Mouse (Mus musculus): ENCODE data around the gene Mmel1.

DNA sequence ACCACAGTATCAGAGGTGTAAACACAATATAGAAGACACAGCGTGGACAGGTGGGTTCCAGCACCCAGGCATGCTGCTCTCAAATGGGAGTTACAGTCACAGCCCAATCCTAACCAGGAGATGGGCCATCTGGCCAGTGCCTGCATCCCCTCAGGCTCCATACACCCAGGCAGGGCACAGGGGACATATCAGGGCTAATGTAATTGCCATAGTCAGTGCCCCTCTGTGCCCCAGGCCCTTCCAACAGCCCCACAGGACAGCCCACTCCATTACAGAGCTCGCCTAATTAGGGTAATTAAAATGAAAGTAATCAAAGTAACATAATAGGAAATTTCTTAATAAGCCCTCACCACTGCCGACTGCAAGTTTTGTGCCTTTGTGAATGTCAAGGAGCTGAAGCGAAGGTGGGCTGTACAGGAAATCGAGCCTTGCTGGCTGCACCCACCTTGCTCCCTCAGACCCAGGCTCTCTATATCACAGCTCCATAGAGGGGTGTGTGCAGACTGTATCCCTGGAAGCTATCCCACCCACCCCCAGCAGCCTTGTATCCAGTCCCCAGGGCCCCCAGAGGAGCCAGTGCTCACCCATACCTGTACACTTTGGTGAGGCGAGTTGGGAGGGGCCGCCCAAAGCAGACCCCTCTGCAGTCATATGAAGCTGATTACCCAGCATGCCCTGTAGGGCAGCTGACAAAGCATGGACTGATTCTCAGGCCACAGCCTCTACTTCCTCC is 33.0 kb upstream of the Mmel1 start:
- TF ChIP-seq CTCF (IDR thresholded peaks at IDR 0.05; ENCODE audit: borderline replicate concordance, insufficient read depth, low read length) = no peak
- no peak for TF ChIP-seq POLR2A (IDR thresholded peaks at IDR 0.05; ENCODE audit: low read depth, low read length)

Data from embryonic fibroblast, embryonic 13.5 days (primary cell).